Mouse (Mus musculus) hindbrain, embryonic 10.5 days (tissue): ENCODE measurements around the gene Dxo. TPM values are rescaled to one million over a fixed set of nuclear protein-coding genes. Genes with fewer than 3 reads are reported as not detected.

Experiments
- DNase-seq: peaks from one replicate; pipeline ENCODE4 v3.0.0-alpha.2; 2017; ENCODE audit warnings: low spot score
- H3K27ac ChIP-seq: fragments of 300-500 bp; sonication (generic); 2 replicates; pipeline ENCODE4 v1.5.1; 2016; ENCODE audit warnings: mild to moderate bottlenecking, moderate library complexity
- H3K27me3 ChIP-seq: fragments of 300-500 bp; sonication (generic); 2 replicates; pipeline ENCODE4 v1.6.1; 2016; ENCODE audit warnings: mild to moderate bottlenecking; ENCODE audit not compliant: poor library complexity, insufficient read depth, severe bottlenecking
- H3K36me3 ChIP-seq: fragments of 300-500 bp; sonication (generic); 2 replicates; pipeline ENCODE4 v1.6.1; 2016; ENCODE audit warnings: mild to moderate bottlenecking, moderate library complexity
- H3K4me1 ChIP-seq: fragments of 300-500 bp; sonication (generic); replicated peaks from 2 replicates; pipeline ENCODE4 v1.6.1; 2016; ENCODE audit warnings: mild to moderate bottlenecking
- H3K4me3 ChIP-seq: fragments of 300-500 bp; sonication (generic); 2 replicates; pipeline ENCODE4 v1.5.1; 2016; ENCODE audit warnings: mild to moderate bottlenecking, moderate library complexity
- H3K9me3 ChIP-seq: fragments of 300-500 bp; sonication (generic); 2 replicates; pipeline ENCODE4 v1.6.1; 2016; ENCODE audit warnings: mild to moderate bottlenecking, moderate library complexity
- WGBS: fragments of 180-500 bp; shearing (Covaris S2); methylation state at CpG from one replicate; pipeline ENCODE4 v1.1.7; 2016; 5-methylcytosine and 5-hydroxymethylcytosine counted together
- polyA plus RNA-seq: library from polyadenylated mRNA; unstranded; fragments of >200 nt; fragmentation: Nextera tagmentation; extraction: Ambion mirVana; gene quantifications from 2 replicates; pipeline ENCODE4 v1.2.1, GENCODE M21; 2016

Dxo gene
- polyA plus RNA-seq, 1 experiment from 2014 or later, result 83.2 TPM

GRCm38 (mm10) chr17:34862416-34863081 lies 25.7 kb downstream of the Dxo start, which contains the start of gene Cfb:
Cfb (minus strand) TSS chr17:34862518.
- Histone ChIP-seq H3K27ac (no peak within 1 kb of the TSS), H3K4me1 (no peaks in the 10 kb centered on the region), H3K4me3 (no peak within 1 kb of the TSS), H3K27me3 (peaks cover 6% of the 10 kb centered on the region; the same call in 1 of the 2 replicates), H3K36me3 (peaks cover 8% of the 10 kb centered on the region), H3K9me3 (no peaks in the 10 kb centered on the region)
- 77% methylated on average over 8 of the region's 8 CpGs for WGBS
- no peak for DNase-seq

DNA sequence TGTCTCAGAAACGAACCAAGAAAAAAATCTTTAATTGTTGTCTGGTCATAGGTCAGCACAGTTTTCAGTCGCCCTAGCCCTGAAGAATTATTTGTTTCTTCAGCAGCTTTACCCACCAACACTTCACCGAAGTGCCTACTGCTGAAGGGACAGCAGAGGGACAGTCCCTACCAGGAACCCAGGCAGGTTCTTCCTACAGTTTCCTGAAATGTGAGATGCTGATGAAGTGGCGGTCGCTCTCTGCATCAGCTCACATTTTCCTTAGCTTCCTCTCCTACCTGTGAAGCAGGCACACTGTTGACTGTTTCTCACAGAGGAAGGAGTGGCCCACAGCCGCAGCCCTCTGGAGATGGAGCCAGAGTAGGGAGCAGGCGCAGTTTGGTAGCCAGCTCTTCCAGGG lies 29.2 kb downstream of the Dxo start:
- DNase-seq, result no peak
- no peak overlapping the region for H3K4me3 ChIP-seq
- 67% methylated on average over 7 of the region's 7 CpGs for WGBS
- peaks cover 6% of the 10 kb centered on the region; the same call in 1 of the 2 replicates for H3K27me3 ChIP-seq
- no peaks in the 10 kb centered on the region for H3K36me3 ChIP-seq
- H3K4me1 ChIP-seq, result no peaks in the 10 kb centered on the region
- no peak overlapping the region for H3K27ac ChIP-seq
- H3K9me3 ChIP-seq, result no peaks in the 10 kb centered on the region

- Histone ChIP-seq H3K27ac (no peak overlapping the region), H3K27me3 (no peaks in the 10 kb centered on the region), H3K4me3 (no peak overlapping the region), H3K36me3 (no peaks in the 10 kb centered on the region), H3K9me3 (no peaks in the 10 kb centered on the region), H3K4me1 (peaks cover under 1% of the 10 kb centered on the region; the same call in 1 of the 2 replicates)
- WGBS, result 93% methylated on average over 6 of the region's 6 CpGs
- no peak for DNase-seq
Measured at GRCm38 (mm10) chr17:34874321-34874720, 37.5 kb downstream of the Dxo start.

DNA sequence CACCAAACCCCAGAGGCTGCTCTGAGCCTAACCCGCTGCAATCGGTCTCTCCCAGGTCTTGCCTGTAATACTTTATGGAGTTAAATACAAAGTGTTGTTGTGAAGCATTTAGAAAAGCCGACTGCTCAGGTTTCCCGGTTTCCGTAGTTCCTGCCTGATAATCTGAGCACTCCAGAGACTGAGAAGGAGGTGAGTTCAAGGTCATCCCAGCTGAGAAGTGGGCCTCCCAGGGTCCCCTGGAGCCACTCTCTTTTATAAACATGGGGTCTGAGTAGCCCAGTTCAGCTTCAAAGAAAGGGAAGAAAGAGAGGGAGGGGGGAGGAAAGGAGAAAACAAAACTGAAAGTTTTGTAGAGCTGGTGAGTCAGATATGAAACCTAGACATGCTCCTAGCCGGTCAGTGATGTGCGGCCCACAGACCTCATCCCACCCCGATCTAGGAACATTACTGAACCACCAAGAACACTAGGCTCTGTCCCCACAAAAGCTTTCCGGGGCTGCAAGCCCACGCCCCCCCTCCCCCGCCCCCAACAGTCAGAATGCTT lies 42.6 kb downstream of the Dxo start, which contains the start of gene Zbtb12:
Gene Zbtb12 (plus strand): TSS at position 148 of the 544 bp plus-strand sequence.
- 66% methylated on average over 11 of the region's 11 CpGs for WGBS
- H3K27ac ChIP-seq, result no peak within 1 kb of the TSS
- H3K36me3 ChIP-seq, result no peaks in the 10 kb centered on the region
- H3K27me3 ChIP-seq, result peaks cover 26% of the 10 kb centered on the region
- peaks cover 13% of the 10 kb centered on the region for H3K4me1 ChIP-seq
- no peak for DNase-seq
- H3K4me3 ChIP-seq, result no peak within 1 kb of the TSS
- H3K9me3 ChIP-seq, result no peaks in the 10 kb centered on the region

- H3K27ac ChIP-seq, result no peak overlapping the region
- peaks cover 26% of the 10 kb centered on the region for H3K27me3 ChIP-seq
- H3K4me3 ChIP-seq, result no peak overlapping the region
- no peaks in the 10 kb centered on the region for H3K9me3 ChIP-seq
- no peak for DNase-seq
- H3K4me1 ChIP-seq, result peaks cover 13% of the 10 kb centered on the region
- no peaks in the 10 kb centered on the region for H3K36me3 ChIP-seq
Measured at GRCm38 (mm10) chr17:34881166-34881565, 44.3 kb downstream of the Dxo start.

- Histone ChIP-seq H3K27me3 (peaks cover 26% of the 10 kb centered on the region), H3K4me1 (peaks cover 13% of the 10 kb centered on the region), H3K27ac (no peak within 1 kb of the TSS), H3K36me3 (no peaks in the 10 kb centered on the region), H3K4me3 (peak within 1 kb of the TSS; percentile 1; the same call in 1 of the 2 replicates), H3K9me3 (no peaks in the 10 kb centered on the region)
- no peak for DNase-seq
- WGBS, result 9% methylated on average over 15 of the region's 15 CpGs
Measured at GRCm38 (mm10) chr17:34881683-34882310, 45.0 kb downstream of the Dxo start, which contains the start of gene Gm20547. Gm20547 (minus strand) TSS chr17:34882042.

DNA sequence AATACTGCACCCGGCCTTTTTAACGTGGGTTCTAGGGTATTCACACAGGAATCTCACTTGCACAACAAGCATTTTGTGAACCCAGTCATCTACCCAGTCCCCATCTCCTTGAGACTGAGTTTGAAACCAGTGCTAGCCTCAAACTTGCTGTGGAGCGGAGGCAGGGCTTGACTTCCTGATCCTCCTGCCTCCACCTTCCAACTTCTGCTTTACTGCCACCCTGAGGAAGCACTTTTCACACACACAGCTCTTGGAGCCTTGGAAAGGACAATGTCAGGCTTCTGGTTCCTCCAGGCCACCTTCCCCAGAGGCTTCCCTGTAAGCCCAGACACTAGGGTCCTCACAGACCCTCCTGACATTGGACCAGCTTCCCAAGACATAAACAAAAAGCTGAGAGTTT lies 46.5 kb downstream of the Dxo start:
- no peaks in the 10 kb centered on the region for H3K36me3 ChIP-seq
- no peak for DNase-seq
- no peak overlapping the region for H3K4me3 ChIP-seq
- H3K4me1 ChIP-seq, result peaks cover 13% of the 10 kb centered on the region
- H3K27ac ChIP-seq, result no peak overlapping the region
- 70% methylated on average over 3 of the region's 3 CpGs for WGBS
- peaks cover 26% of the 10 kb centered on the region for H3K27me3 ChIP-seq
- H3K9me3 ChIP-seq, result no peaks in the 10 kb centered on the region

DNA sequence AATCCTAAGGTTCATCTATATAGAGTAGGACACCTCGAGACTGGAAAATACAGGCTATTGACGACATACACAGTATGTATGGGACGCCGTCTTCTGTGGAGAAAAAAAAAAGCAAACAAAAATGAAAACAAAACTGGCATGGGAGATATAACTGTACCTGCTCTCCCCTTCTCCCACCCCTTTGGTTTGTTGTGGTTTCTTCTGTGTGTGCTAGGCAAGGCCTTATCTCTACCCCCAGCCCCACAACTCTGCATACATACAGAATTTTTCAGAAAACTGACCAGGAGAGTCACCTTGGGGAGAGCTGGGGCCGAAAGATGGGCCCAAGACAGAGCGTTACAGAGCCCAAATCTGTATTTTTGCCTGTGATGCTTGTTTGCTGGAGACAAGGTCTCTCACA lies 47.9 kb downstream of the Dxo start:
- no peaks in the 10 kb centered on the region for H3K36me3 ChIP-seq
- peaks cover 26% of the 10 kb centered on the region for H3K27me3 ChIP-seq
- peaks cover 9% of the 10 kb centered on the region for H3K4me1 ChIP-seq
- H3K9me3 ChIP-seq, result no peaks in the 10 kb centered on the region
- H3K4me3 ChIP-seq, result no peak overlapping the region
- 88% methylated on average over 6 of the region's 6 CpGs for WGBS
- no peak overlapping the region for H3K27ac ChIP-seq
- DNase-seq, result no peak

DNA sequence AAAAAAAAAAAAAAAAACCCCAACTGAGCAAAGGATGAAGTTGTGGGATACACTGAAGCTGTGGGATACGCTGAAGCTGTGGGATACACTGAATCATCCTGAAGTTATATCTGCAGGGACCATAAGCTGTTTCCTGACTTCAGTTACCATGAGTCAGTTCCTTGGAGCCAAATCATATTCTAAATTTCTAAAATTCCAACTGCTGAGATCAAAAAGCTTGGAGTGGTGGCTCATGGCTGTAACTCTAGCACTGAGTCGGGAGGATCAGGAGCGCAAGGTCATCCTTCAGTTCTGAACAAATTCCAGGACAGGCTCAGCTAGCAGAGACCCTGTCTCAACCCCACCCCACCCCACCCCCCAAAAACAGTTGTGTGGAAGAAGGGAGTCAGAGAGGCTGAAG lies 48.8 kb downstream of the Dxo start:
- WGBS, result 84% methylated on average over 3 of the region's 3 CpGs
- no peak for DNase-seq
- no peak overlapping the region for H3K27ac ChIP-seq
- H3K27me3 ChIP-seq, result peaks cover 26% of the 10 kb centered on the region
- no peaks in the 10 kb centered on the region for H3K9me3 ChIP-seq
- H3K4me1 ChIP-seq, result peaks cover 8% of the 10 kb centered on the region
- no peaks in the 10 kb centered on the region for H3K36me3 ChIP-seq
- H3K4me3 ChIP-seq, result no peak overlapping the region

DNA sequence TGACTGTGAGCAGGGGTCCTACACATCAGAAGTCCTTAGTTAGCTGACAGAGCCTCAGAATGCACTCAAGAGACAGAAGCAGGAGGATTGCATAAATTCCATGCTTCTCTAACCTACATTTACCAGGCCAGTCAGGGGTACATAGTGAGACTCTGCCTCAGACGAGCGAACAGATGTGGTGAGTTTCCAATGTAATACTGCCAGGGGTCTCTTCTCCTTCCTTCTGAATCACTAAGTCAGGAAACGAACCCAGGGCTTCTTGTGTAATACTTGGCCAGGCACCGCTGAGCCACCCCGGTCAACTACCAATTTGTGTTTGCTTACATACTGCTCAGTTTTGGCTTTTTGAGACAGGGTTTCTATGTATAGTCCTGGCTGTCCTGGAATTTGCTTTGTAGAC lies 51.1 kb downstream of the Dxo start:
- no peaks in the 10 kb centered on the region for H3K9me3 ChIP-seq
- WGBS, result 90% methylated on average over 5 of the region's 5 CpGs
- no peaks in the 10 kb centered on the region for H3K36me3 ChIP-seq
- DNase-seq, result no peak
- H3K27ac ChIP-seq, result no peak overlapping the region
- H3K4me3 ChIP-seq, result no peak overlapping the region
- H3K27me3 ChIP-seq, result peaks cover 8% of the 10 kb centered on the region; the same call in 1 of the 2 replicates
- no peaks in the 10 kb centered on the region for H3K4me1 ChIP-seq

Other genes starting within 250 kb of the Dxo start
- gene Gpsm3, start 247.2 kb upstream of the Dxo start, polyA plus RNA-seq, result 8.1 and 8.4 TPM in 2 replicates
- 17.7 and 17.8 TPM in 2 replicates for gene Pbx2, start 245.8 kb upstream of the Dxo start, polyA plus RNA-seq
- gene Ager, start 239.2 kb upstream of the Dxo start, polyA plus RNA-seq, result 2.0 and 2.7 TPM in 2 replicates
- gene Rnf5, start 233.3 kb upstream of the Dxo start, polyA plus RNA-seq, result 202 and 223 TPM in 2 replicates
- 68.1 and 104 TPM in 2 replicates for gene Agpat1, start 232.8 kb upstream of the Dxo start, polyA plus RNA-seq
- gene Egfl8, start 221.0 kb upstream of the Dxo start, polyA plus RNA-seq, result 6.0 and 6.1 TPM in 2 replicates
- gene Ppt2, start 208.5 kb upstream of the Dxo start, polyA plus RNA-seq, result 22.7 and 28.7 TPM in 2 replicates
- 0.58 and 1.4 TPM in 2 replicates for gene Prrt1, start 207.5 kb upstream of the Dxo start, polyA plus RNA-seq
- 19.4 and 19.6 TPM in 2 replicates for gene Fkbpl, start 192.3 kb upstream of the Dxo start, polyA plus RNA-seq
- gene Atf6b, start 189.9 kb upstream of the Dxo start, polyA plus RNA-seq, result 111 and 118 TPM in 2 replicates
- 0.01 and 0.02 TPM in 2 replicates for gene Tnxb, start 166.5 kb upstream of the Dxo start, polyA plus RNA-seq
- not detected in 2 replicates for gene C4b, start 93.1 kb upstream of the Dxo start, polyA plus RNA-seq
- gene Cyp21a1, start 32.5 kb upstream of the Dxo start, polyA plus RNA-seq, result not detected in 2 replicates
- gene Stk19, start 74 bp upstream of the Dxo start, polyA plus RNA-seq, result 29.0 and 34.4 TPM in 2 replicates
- gene Skiv2l, start 13.2 kb downstream of the Dxo start, polyA plus RNA-seq, result 58.2 and 65.1 TPM in 2 replicates
- gene Nelfe, start 13.4 kb downstream of the Dxo start, polyA plus RNA-seq, result 137 and 139 TPM in 2 replicates
- gene Cfb, start 25.5 kb downstream of the Dxo start, polyA plus RNA-seq, result 1.9 TPM in 2 replicates
- 5.2 and 5.6 TPM in 2 replicates for gene Zbtb12, start 42.5 kb downstream of the Dxo start, polyA plus RNA-seq
- gene Gm20547, start 45.0 kb downstream of the Dxo start, polyA plus RNA-seq, result 0.14 TPM in 1 of 2 replicates, not detected in the other
- gene C2, start 61.2 kb downstream of the Dxo start, polyA plus RNA-seq, result 0.58 and 1.0 TPM in 2 replicates
- gene Ehmt2, start 61.5 kb downstream of the Dxo start, polyA plus RNA-seq, result 98.2 and 100 TPM in 2 replicates
- 0.41 TPM in 1 of 2 replicates, not detected in the other for gene Slc44a4, start 77.4 kb downstream of the Dxo start, polyA plus RNA-seq
- 16.2 and 20.7 TPM in 2 replicates for gene Neu1, start 94.2 kb downstream of the Dxo start, polyA plus RNA-seq
- gene Hspa1b, start 122.2 kb downstream of the Dxo start, polyA plus RNA-seq, result 0.09 and 0.20 TPM in 2 replicates
- 0.42 TPM in 1 of 2 replicates, not detected in the other for gene Gm20481, start 132.9 kb downstream of the Dxo start, polyA plus RNA-seq
- 0.90 and 1.7 TPM in 2 replicates for gene Hspa1a, start 135.1 kb downstream of the Dxo start, polyA plus RNA-seq
- gene Hspa1l, start 135.7 kb downstream of the Dxo start, polyA plus RNA-seq, result 0.76 and 0.78 TPM in 2 replicates
- 278 and 314 TPM in 2 replicates for gene Lsm2, start 144.8 kb downstream of the Dxo start, polyA plus RNA-seq
- 176 and 199 TPM in 2 replicates for gene Vars, start 164.0 kb downstream of the Dxo start, polyA plus RNA-seq
- gene Vwa7, start 179.6 kb downstream of the Dxo start, polyA plus RNA-seq, result 0.10 and 0.24 TPM in 2 replicates
- gene Sapcd1, start 191.0 kb downstream of the Dxo start, polyA plus RNA-seq, result 5.2 and 5.6 TPM in 2 replicates
- gene Msh5, start 209.7 kb downstream of the Dxo start, polyA plus RNA-seq, result 3.9 and 6.4 TPM in 2 replicates
- gene Clic1, start 212.9 kb downstream of the Dxo start, polyA plus RNA-seq, result 232 and 239 TPM in 2 replicates
- 536 and 664 TPM in 2 replicates for gene Ddah2, start 222.0 kb downstream of the Dxo start, polyA plus RNA-seq
- 0.20 and 0.27 TPM in 2 replicates for gene Ly6g6c, start 228.4 kb downstream of the Dxo start, polyA plus RNA-seq
- gene Mpig6b, start 229.2 kb downstream of the Dxo start, polyA plus RNA-seq, result 0.76 and 1.1 TPM in 2 replicates
- 0.76 and 0.97 TPM in 2 replicates for gene Ly6g6e, start 239.9 kb downstream of the Dxo start, polyA plus RNA-seq
- gene Ly6g6d, start 241.0 kb downstream of the Dxo start, polyA plus RNA-seq, result 2.1 and 2.4 TPM in 2 replicates
- gene Ly6g6f, start 248.6 kb downstream of the Dxo start, polyA plus RNA-seq, result 0.67 and 0.80 TPM in 2 replicates